Mouse (Mus musculus) c-Kit-positive CD71-positive TER-119-negative erythroid progenitor cells, embryonic 14.5 days (primary cell): ENCODE results near the gene Syf2.
"Not testable (repeated sequence)": the region's sequence is repeated elsewhere in the genome, so short reads cannot be mapped to it uniquely, and the experiment has no call there.

Experiments used
- DNase-seq: peaks from one replicate; pipeline ENCODE4 v3.0.0-alpha.2; 2013; ENCODE audit warnings: low read depth

Syf2 gene

DNA sequence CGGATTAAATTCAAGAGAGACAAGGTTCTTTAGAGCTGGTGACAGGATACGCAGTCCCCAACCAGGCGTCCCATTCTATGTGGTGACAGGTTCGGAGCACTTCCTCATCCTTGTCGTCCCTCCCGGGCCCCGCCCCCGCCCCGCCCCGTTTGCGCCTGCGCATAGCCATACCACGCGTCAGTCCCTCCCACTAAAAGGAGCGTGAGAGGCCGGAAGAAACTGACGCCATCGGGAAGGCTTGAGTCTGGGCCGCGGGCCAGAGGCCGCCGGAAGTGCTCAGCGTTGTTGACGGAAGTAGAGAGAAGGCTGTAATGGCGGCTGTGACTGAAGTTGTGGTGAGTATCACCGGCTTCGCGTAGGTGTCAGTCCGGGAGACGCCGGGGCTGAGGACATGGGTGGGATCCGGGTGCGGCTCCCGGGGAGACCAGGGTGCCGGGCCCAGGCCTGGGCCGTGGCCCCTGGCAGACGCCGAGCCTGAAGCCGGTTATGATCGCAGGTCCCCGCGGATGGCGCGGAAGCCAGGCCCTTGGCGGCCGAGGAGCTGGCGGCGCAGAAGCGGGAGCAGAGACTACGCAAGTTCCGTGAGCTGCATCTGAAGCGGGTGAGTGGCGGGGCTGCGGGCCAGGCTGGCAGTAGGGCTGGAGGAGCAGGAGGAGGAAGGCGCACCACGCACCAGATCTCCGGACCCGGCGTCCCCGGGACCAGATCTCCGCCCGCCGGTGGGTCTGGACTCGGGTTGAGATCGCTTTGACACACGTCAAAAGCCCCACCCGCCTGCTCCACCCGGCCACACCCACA, at the start of gene Syf2:
Gene Syf2, plus strand, starts transcription at position 215 of the 798 bp plus-strand sequence.
- peak; percentile 96 for DNase-seq

DNA sequence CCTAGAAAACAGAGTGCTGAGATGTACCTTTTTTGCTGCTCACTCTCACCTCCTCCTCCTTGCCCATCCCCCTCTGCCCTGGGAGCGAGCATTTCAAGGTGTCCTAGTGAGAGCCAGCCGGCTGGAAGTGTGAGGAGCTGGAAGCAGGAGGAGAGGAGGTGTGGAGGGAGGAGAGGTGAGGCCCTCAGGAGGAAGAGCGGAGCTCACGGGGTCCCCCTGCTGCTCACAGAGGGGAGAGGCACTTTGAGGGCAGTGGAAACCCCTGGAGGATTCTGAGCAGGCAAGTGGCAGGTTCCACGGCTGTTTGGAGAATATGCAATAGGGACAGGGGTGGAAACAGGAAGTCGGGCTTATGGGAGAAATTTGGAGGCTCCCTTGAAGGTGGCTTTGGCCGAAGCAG, 47.4 kb upstream of the Syf2 start:
- DNase-seq = peak; percentile 44

GRCm38 (mm10) chr4:134883808-134884207, 46.9 kb upstream of the Syf2 start:
- DNase-seq = no peak

- DNase-seq = no peak
These were observed 46.3 kb upstream of the Syf2 start for GRCm38 (mm10) chr4:134884364-134884763.

DNA sequence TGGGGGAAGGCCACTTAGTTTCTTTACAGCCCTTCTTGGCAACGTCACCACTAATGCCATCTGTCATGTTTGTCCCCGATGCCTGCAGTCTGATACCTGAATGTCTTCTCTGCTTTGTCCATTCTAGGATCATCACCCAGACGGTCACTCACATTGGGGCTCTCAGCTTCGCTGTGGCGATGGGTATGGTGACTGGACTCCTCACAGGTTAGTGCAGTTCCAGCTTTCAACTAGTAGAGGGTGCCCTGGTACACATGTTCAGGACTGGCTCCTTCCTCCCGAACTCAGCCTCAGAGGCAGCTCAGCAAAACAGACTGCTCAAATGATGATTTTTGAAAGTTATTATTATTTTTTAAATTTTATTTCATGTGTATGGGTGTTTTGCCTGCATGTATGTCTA, 38.6 kb upstream of the Syf2 start:
- DNase-seq = no peak

- DNase-seq = no peak
These were observed 33.4 kb upstream of the Syf2 start for GRCm38 (mm10) chr4:134897256-134897655.

DNA sequence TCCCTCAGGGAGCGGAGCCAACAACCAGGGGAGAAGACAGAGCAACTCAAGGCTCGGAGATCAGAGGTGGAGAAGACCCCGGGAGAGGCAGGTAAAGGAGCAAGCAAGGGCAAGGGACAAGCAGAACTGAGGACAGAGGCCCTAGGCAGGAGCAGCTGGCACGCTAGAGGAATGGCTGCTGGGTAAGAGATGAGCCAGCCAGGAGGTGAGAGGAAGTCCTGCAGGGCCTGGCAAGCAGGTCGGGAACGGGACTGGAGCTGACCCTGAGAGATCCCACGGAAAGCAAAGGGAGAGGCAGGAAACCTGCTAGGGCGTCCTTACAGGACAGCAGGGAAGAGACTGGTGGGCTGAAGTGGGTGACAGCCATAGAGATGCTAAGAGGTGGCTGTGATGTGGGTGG, 29.6 kb upstream of the Syf2 start:
- no peak for DNase-seq

GRCm38 (mm10) chr4:134903046-134903445, 27.7 kb upstream of the Syf2 start:
- DNase-seq = no peak

DNA sequence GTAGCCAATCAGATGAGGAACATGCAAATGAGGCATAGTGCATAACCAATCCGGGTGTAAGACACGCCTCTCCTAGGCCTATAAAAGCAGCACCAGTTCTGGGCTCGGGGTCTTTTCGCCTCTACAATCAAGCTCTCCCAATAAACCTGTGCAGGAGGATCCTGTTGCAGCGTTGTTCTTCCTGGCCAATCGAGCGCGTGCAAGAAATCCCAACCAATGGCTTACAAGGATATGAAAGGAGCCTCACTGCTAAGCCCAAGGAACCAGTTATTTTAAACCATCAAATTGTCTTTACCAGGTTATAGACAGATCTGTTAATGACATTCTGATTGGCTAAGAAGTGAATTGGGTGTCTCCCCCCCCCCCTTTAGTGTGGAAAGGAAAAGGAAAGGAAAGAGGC, 19.3 kb upstream of the Syf2 start:
- DNase-seq = not testable (repeated sequence)

GRCm38 (mm10) chr4:134913413-134913812, 17.3 kb upstream of the Syf2 start:
- peak; percentile 81 for DNase-seq

- no peak for DNase-seq
These were observed 16.4 kb upstream of the Syf2 start for GRCm38 (mm10) chr4:134914122-134914863.

DNA sequence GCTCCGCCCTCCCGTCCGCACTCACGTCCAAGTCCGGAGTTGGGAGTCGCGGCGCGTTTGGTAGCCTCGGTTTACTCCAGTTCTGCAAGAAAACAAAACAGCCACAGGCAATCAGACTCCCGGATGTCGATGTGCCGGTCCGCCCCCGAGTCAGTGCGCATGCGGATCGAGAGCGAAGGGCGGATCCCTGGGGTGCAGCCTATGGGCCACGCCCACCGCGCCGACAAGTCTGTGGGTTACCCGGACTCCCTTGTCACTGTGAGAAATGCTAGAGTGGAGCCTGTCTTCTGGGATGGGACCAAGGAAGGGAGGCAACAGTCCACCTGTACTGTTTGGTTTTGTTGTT, 15.9 kb upstream of the Syf2 start, which contains the start of gene Tmem50a:
Gene Tmem50a, minus strand, starts transcription at position 161 of the 346 bp plus-strand sequence.
- peak; percentile 96 for DNase-seq

- no peak for DNase-seq
These were observed 15.3 kb upstream of the Syf2 start for GRCm38 (mm10) chr4:134915223-134916050.

DNA sequence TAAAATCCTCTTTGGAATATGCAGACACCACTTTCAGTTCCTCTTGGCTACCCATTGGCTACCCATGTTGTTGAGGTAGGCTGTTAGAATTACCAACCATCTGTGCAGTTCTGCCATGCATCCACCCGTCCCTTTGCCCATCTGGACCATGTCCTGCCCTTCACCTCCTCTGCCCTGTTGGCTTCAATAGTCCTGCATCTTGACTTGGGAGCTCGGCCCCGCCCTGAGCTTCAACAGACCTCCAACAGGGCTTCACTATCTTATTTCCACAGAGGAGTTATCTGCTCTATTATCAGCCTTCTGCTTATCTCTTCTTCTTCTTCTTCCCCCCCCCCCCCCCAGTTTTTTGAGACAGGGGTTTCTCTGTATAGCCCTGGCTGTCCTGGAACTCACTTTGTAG, 13.5 kb upstream of the Syf2 start:
- DNase-seq = no peak

DNA sequence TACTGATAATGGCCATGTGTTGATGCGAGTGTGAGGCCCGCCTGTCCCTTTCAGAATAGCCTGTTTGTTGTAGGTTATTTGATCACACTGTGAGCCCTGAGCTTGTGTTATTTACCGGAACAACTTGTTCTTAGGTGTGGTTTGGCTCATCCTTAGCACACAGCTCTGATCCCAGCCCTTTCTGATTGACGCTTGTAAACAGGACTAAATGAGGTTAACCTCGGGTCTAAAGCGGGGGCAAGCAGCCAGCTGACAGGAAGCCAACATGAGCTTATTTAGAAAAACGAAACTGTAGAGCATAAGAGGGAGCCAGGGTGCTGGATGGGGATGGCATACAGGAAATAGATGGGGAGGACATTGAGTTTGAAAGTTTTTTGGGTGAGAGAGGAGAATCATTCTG, 12.3 kb upstream of the Syf2 start:
- no peak for DNase-seq

GRCm38 (mm10) chr4:134919733-134920540, 10.8 kb upstream of the Syf2 start:
- no peak for DNase-seq

GRCm38 (mm10) chr4:134920631-134921030, 10.1 kb upstream of the Syf2 start:
- no peak for DNase-seq

- no peak for DNase-seq
These were observed 9.0 kb upstream of the Syf2 start for GRCm38 (mm10) chr4:134921703-134922102.

DNA sequence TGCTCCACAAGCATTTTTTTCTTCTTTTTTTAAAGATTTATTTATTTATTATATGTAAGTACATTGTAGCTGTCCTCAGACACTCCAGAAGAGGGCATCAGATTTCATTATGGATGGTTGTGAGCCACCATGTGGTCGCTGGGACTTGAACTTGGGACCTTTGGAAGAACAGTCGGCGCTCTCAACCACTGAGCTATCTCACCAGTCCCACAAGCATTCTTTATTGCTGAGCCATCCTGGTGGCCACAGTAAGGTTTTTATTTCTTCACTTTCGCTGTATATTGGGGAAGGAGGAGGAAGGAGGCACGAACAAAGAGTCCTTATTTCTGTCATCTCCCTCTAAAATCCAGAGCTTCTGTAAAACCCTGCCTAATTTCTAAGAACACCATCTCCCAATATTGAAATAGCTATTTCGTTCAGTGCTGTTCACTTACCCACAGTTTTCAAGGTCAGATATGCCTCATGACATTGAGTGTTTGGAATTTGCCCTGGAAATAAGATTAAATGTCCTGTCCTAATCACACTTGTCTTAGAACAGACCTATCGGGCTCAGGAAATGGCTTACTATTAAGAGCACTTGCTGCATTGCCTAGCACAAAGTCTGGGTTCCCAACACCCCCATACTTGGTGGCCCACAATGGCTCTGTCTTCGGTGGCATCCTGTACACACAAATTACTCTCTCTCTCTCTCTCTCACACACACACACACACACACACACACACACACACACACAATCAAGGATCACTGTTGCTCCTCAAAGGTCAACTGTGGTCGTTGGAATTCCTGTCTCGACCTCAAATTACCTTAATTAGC, 8.4 kb upstream of the Syf2 start:
- DNase-seq = no peak

GRCm38 (mm10) chr4:134922925-134923244, 7.8 kb upstream of the Syf2 start:
- no peak for DNase-seq
